Mouse (Mus musculus): Measurements from ENCODE around the gene Rgl1.

- TF ChIP-seq CTCF (IDR thresholded peaks at IDR 0.05) (no peak), EP300 (IDR thresholded peaks at IDR 0.05) (no peak)
These were observed 297.7 kb downstream of the Rgl1 start for GRCm38 (mm10) chr1:152468443-152468842.
